Mouse (Mus musculus) embryonic facial prominence, embryonic 10.5 days (tissue): ENCODE data around the gene Lipa. TPM values are rescaled to one million over a fixed set of nuclear protein-coding genes. Genes with fewer than 3 reads are reported as not detected.

Experiments
- polyA plus RNA-seq: library from polyadenylated mRNA; unstranded; fragments of >200 nt; fragmentation: Nextera tagmentation; extraction: Ambion mirVana; gene quantifications from 2 replicates; pipeline ENCODE4 v1.2.1, GENCODE M21; 2016

The Lipa gene
- polyA plus RNA-seq, 1 experiment from 2014 or later = 22.6 TPM

Other genes with a start within 250 kb of the Lipa start
- 0.57 and 0.82 TPM in 2 replicates for gene Fas, start 236.8 kb downstream of the Lipa start, polyA plus RNA-seq
- gene Ch25h, start 52.3 kb downstream of the Lipa start, polyA plus RNA-seq = 0.25 and 0.72 TPM in 2 replicates
- gene Ifit2, start 23.2 kb upstream of the Lipa start, polyA plus RNA-seq = 7.0 and 8.0 TPM in 2 replicates
- 0.14 and 0.46 TPM in 2 replicates for gene Ifit3, start 56.1 kb upstream of the Lipa start, polyA plus RNA-seq
- 0.11 and 0.12 TPM in 2 replicates for gene Ifit1bl1, start 74.5 kb upstream of the Lipa start, polyA plus RNA-seq
- gene Ifit3b, start 80.5 kb upstream of the Lipa start, polyA plus RNA-seq = not detected in 2 replicates
- 0.05 TPM in 1 of 2 replicates, not detected in the other for gene Ifit1bl2, start 113.3 kb upstream of the Lipa start, polyA plus RNA-seq
- gene Ifit1, start 113.4 kb upstream of the Lipa start, polyA plus RNA-seq = 0.16 and 0.26 TPM in 2 replicates
- gene Slc16a12, start 219.8 kb upstream of the Lipa start, polyA plus RNA-seq = 0.49 and 0.75 TPM in 2 replicates